Mouse (Mus musculus) right cerebral cortex, postnatal 36 days (tissue): ENCODE data around the gene Hecw2.

Experiments
- DNase-seq, 2 experiments: peaks; one replicate each; pipeline ENCODE4 v3.0.0; 2022; ENCODE audit warnings: low spot score in 2 of 2, mixed read lengths in 1 of 2

Gene Hecw2

GRCm38 (mm10) chr1:53839392-53839791 lies 355.6 kb downstream of the Hecw2 start:
- DNase-seq: no peak

- no peak for DNase-seq
These were observed 356.6 kb downstream of the Hecw2 start for GRCm38 (mm10) chr1:53838182-53838859.

- no peak for DNase-seq
These were observed 364.7 kb downstream of the Hecw2 start for GRCm38 (mm10) chr1:53830286-53830685.

GRCm38 (mm10) chr1:53829089-53829488 lies 365.9 kb downstream of the Hecw2 start:
- no peak for DNase-seq

GRCm38 (mm10) chr1:53824446-53825337 lies 370.3 kb downstream of the Hecw2 start:
- DNase-seq: no peak

- DNase-seq: peak in 1 of 2 experiments; percentile 32
These were observed 371.1 kb downstream of the Hecw2 start for GRCm38 (mm10) chr1:53823687-53824445.

- DNase-seq: no peak
These were observed 373.0 kb downstream of the Hecw2 start for GRCm38 (mm10) chr1:53821983-53822382.

GRCm38 (mm10) chr1:53820041-53820632 lies 374.8 kb downstream of the Hecw2 start:
- DNase-seq: no peak

- DNase-seq: no peak
These were observed 376.7 kb downstream of the Hecw2 start for GRCm38 (mm10) chr1:53818072-53818862.

- no peak for DNase-seq
These were observed 378.6 kb downstream of the Hecw2 start for GRCm38 (mm10) chr1:53816353-53816752.

GRCm38 (mm10) chr1:53814077-53814705 lies 380.8 kb downstream of the Hecw2 start:
- no peak for DNase-seq

GRCm38 (mm10) chr1:53811919-53812318 lies 383.0 kb downstream of the Hecw2 start:
- DNase-seq: no peak

GRCm38 (mm10) chr1:53808229-53808628 lies 386.7 kb downstream of the Hecw2 start:
- no peak for DNase-seq

- DNase-seq: no peak
These were observed 397.2 kb downstream of the Hecw2 start for GRCm38 (mm10) chr1:53797811-53798210.

- no peak for DNase-seq
These were observed 397.9 kb downstream of the Hecw2 start for GRCm38 (mm10) chr1:53797074-53797473.

GRCm38 (mm10) chr1:53796271-53796670 lies 398.7 kb downstream of the Hecw2 start:
- DNase-seq: no peak

- DNase-seq: no peak
These were observed 399.4 kb downstream of the Hecw2 start for GRCm38 (mm10) chr1:53795591-53795990.

- no peak for DNase-seq
These were observed 399.9 kb downstream of the Hecw2 start for GRCm38 (mm10) chr1:53795081-53795480.

GRCm38 (mm10) chr1:53794279-53794678 lies 400.7 kb downstream of the Hecw2 start:
- no peak for DNase-seq

- no peak for DNase-seq
These were observed 403.6 kb downstream of the Hecw2 start for GRCm38 (mm10) chr1:53791343-53791742.
